11 mouse cellular contexts compared by ENCODE assay signal in genomic region chr6:30217581-30217980, GRCm38 (mm10).
A peak's percentile ranks its signal among the peaks of the same experiment; 100 is the strongest.
DNase-seq lines count a peak whose midpoint lies in the region.
"Had no signal": no experiment of that assay in that cellular context is flagged by ENCODE, and none has a peak within 500 bp of the region (broad histone marks: within the 10 kb centered on the region; RNA-seq: fewer than 3 reads in every experiment).

No protein-coding gene starts in this region.

- peak; percentile 70 for DNase-seq in adrenal gland, adult 2 months
- no peak for DNase-seq in adrenal gland, adult 18-20 months (ENCODE audit: low spot score in 2 of 2)
- DNase-seq in adrenal gland, postnatal 36 days: peak; percentile 41
- no peak for DNase-seq in adrenal gland, adult 8-10 months
- DNase-seq: cerebellum, adult 11 months; cerebellum, adult 18-20 months; cerebellum, adult 8-10 months; cerebellum, adult 9-11 months; cerebellum, postnatal 14 days; cerebellum, postnatal 36 days; embryo, embryonic 11 days had no signal

Comparison
In these comparisons a context has a peak if more than half of its experiments do, and no peak if none do; other contexts are left out.
1. DNase-seq: peak in adrenal gland, adult 2 months (single experiment) and adrenal gland, postnatal 36 days (2 of 2); none in adrenal gland, adult 18-20 months (0 of 2) and adrenal gland, adult 8-10 months (single experiment).